In genomic region chr11:16838772-16839171, GRCm38 (mm10) we compare ENCODE assay signal across 24 mouse cellular contexts.
DNase-seq lines count a peak whose midpoint lies in the region; ATAC-seq and TF ChIP-seq lines count a peak whose summit lies in the region.
"Had no signal": no experiment of that assay in that cellular context is flagged by ENCODE, and none has a peak within 500 bp of the region (broad histone marks: within the 10 kb centered on the region; RNA-seq: fewer than 3 reads in every experiment).

No protein-coding gene starts in this region.

- no peak overlapping the region for H3K27ac ChIP-seq in liver, postnatal 0 days (ENCODE audit: low read depth)
- no peak overlapping the region for H3K27ac ChIP-seq in liver, embryonic 12.5 days
- H3K27ac ChIP-seq: embryonic facial prominence, embryonic 10.5 days; embryonic facial prominence, embryonic 12.5 days; forebrain, embryonic 10.5 days; forebrain, embryonic 12.5 days had no signal

- H3K9me3 ChIP-seq in liver, postnatal 0 days (ENCODE audit: low read length), result no peaks in the 10 kb centered on the region
- no peaks in the 10 kb centered on the region for H3K9me3 ChIP-seq in liver, embryonic 12.5 days (replicated peaks)
- H3K9me3 ChIP-seq: embryonic facial prominence, embryonic 10.5 days; embryonic facial prominence, embryonic 12.5 days; forebrain, embryonic 10.5 days; forebrain, embryonic 12.5 days; G1E had no signal

- H3K4me1 ChIP-seq in liver, postnatal 0 days (ENCODE audit: insufficient read depth), result no peaks in the 10 kb centered on the region
- no peaks in the 10 kb centered on the region for H3K4me1 ChIP-seq in liver, embryonic 12.5 days
- H3K4me1 ChIP-seq: forebrain, embryonic 10.5 days; forebrain, embryonic 12.5 days had no signal

- no peaks in the 10 kb centered on the region for H3K27me3 ChIP-seq in liver, postnatal 0 days (ENCODE audit: insufficient read depth, low read length)
- no peaks in the 10 kb centered on the region; the same call in 1 of the 2 replicates for H3K27me3 ChIP-seq in liver, embryonic 12.5 days (replicated peaks)
- H3K27me3 ChIP-seq: embryonic facial prominence, embryonic 12.5 days; forebrain, embryonic 12.5 days; Patski had no signal

- no peak overlapping the region for H3K4me3 ChIP-seq in liver, postnatal 0 days (ENCODE audit: low read depth, low read length)
- no peak overlapping the region for H3K4me3 ChIP-seq in liver, embryonic 12.5 days
- H3K4me3 ChIP-seq: embryonic facial prominence, embryonic 10.5 days; embryonic facial prominence, embryonic 12.5 days; forebrain, embryonic 10.5 days; forebrain, embryonic 12.5 days had no signal

- no peak overlapping the region for H3K4me2 ChIP-seq in liver, postnatal 0 days (ENCODE audit: low read depth, low read length)
- H3K4me2 ChIP-seq in liver, embryonic 12.5 days, result no peak overlapping the region
- H3K4me2 ChIP-seq: embryonic facial prominence, embryonic 12.5 days; forebrain, embryonic 12.5 days had no signal

- no peak for TF ChIP-seq CTCF in liver, postnatal 0 days (IDR thresholded peaks at IDR 0.05; ENCODE audit: low read depth)

- H3K36me3 ChIP-seq in liver, postnatal 0 days (replicated peaks; ENCODE audit: insufficient read depth, low read length), result no peaks in the 10 kb centered on the region
- no peaks in the 10 kb centered on the region for H3K36me3 ChIP-seq in liver, embryonic 12.5 days
- H3K36me3 ChIP-seq: embryonic facial prominence, embryonic 10.5 days; embryonic facial prominence, embryonic 12.5 days; forebrain, embryonic 10.5 days; forebrain, embryonic 12.5 days; G1E had no signal

- peak; percentile 13 for DNase-seq in adrenal gland, adult 2 months
- DNase-seq in adrenal gland, adult 8-10 months, result no peak
- no peak for DNase-seq in liver, postnatal 0 days
- peak; percentile 68 for DNase-seq in fat pad, adult 2 months (ENCODE audit: extremely low read depth, low read depth, low spot score)
- DNase-seq in kidney, adult 8-10 months, result no peak
- no peak for DNase-seq in cerebellum, postnatal 10 days
- DNase-seq: adrenal gland, postnatal 14 days; adrenal gland, postnatal 36 days; B cell, adult 2 months; cerebellum, adult 11 months; cerebellum, adult 18-20 months; cerebellum, adult 8-10 months; cerebellum, adult 9-11 months; cerebellum, postnatal 25 days had no signal

- 64% methylated on average over 3 of the region's 3 CpGs for WGBS in liver, postnatal 0 days (ENCODE audit: insufficient replicate concordance)
- 55% methylated on average over 3 of the region's 3 CpGs for WGBS in liver, embryonic 12.5 days (ENCODE audit: insufficient replicate concordance)

- no peak overlapping the region for H3K9ac ChIP-seq in liver, postnatal 0 days (replicated peaks)
- H3K9ac ChIP-seq in liver, embryonic 12.5 days, result no peak overlapping the region
- H3K9ac ChIP-seq: embryonic facial prominence, embryonic 12.5 days; forebrain, embryonic 12.5 days had no signal

- TF ChIP-seq EP300 in liver, postnatal 0 days (IDR thresholded peaks at IDR 0.05; ENCODE audit: low read depth), result no peak

- ATAC-seq in liver, postnatal 0 days, result 0 out of 2 replicates have a peak, but pooled peaks have one; percentile 9
- no peak for ATAC-seq in liver, embryonic 12.5 days
- ATAC-seq: activated CD4-positive, CD25-positive, alpha-beta regulatory T cell, adult 4 months; forebrain, embryonic 14.5 days; forebrain, embryonic 16.5 days; Patski had no signal

Comparison
In these comparisons a context has a peak if more than half of its experiments do, and no peak if none do; other contexts are left out.
1. DNase-seq: peak in adrenal gland, adult 2 months (single experiment) and fat pad, adult 2 months (single experiment); none in adrenal gland, adult 8-10 months (single experiment), liver, postnatal 0 days (single experiment), kidney, adult 8-10 months (0 of 2) and cerebellum, postnatal 10 days (0 of 2).